Mouse (Mus musculus) hindbrain, embryonic 11.5 days (tissue): ENCODE measurements around the gene Neurog1. TPM values are rescaled to one million over a fixed set of nuclear protein-coding genes. Genes with fewer than 3 reads are reported as not detected.
A peak's percentile ranks its signal among the peaks of the same experiment; 100 is the strongest.

Experiments
- ATAC-seq: fragments of 200-750 bp; cut with Nextera tagmentation; 2 replicates; pipeline ENCODE4 v1.8.0; 2017; ENCODE audit warnings: mild to moderate bottlenecking, moderate TSS enrichment, moderate library complexity; ENCODE audit not compliant: low FRiP score
- DNase-seq: peaks from one replicate; pipeline ENCODE4 v3.0.0-alpha.2; 2015; ENCODE audit warnings: low spot score
- H3K27ac ChIP-seq: fragments of 300-500 bp; sonication (generic); 2 replicates; pipeline ENCODE4 v1.5.1; 2014; ENCODE audit warnings: mild to moderate bottlenecking, low read depth, low read length
- H3K27me3 ChIP-seq: fragments of 300-500 bp; sonication (generic); 2 replicates; pipeline ENCODE4 v1.6.1; 2014; ENCODE audit warnings: mild to moderate bottlenecking, low read length, moderate library complexity, mixed read lengths; ENCODE audit not compliant: control insufficient read depth, insufficient read depth
- H3K36me3 ChIP-seq: fragments of 300-500 bp; sonication (generic); 2 replicates; pipeline ENCODE4 v1.6.1; 2014; ENCODE audit warnings: mild to moderate bottlenecking, low read length, moderate library complexity, mixed read lengths; ENCODE audit not compliant: control insufficient read depth, insufficient read depth
- H3K4me1 ChIP-seq: fragments of 300-500 bp; sonication (generic); replicated peaks from 2 replicates; pipeline ENCODE4 v1.6.1; 2014; ENCODE audit warnings: low read length, mixed read lengths; ENCODE audit not compliant: control insufficient read depth, insufficient read depth
- H3K4me2 ChIP-seq: fragments of 300-500 bp; sonication (generic); replicated peaks from 2 replicates; pipeline ENCODE4 v1.6.1; 2014; ENCODE audit warnings: mild to moderate bottlenecking, low read depth, low read length
- H3K4me3 ChIP-seq: fragments of 300-500 bp; sonication (generic); 2 replicates; pipeline ENCODE4 v1.5.1; 2014; ENCODE audit warnings: low read depth, low read length
- H3K9ac ChIP-seq: fragments of 300-500 bp; sonication (generic); 2 replicates; pipeline ENCODE4 v1.6.1; 2014; ENCODE audit warnings: low read depth, low read length
- H3K9me3 ChIP-seq: fragments of 300-500 bp; sonication (generic); 2 replicates; pipeline ENCODE4 v1.6.1; 2016; ENCODE audit warnings: low read length; ENCODE audit not compliant: control insufficient read depth
- WGBS: fragments of 180-500 bp; shearing (Covaris S2); extraction: QIAGEN DNeasy Blood & Tissue Kit; methylation state at CpG from one replicate; pipeline ENCODE4 v1.1.7; 2014; 5-methylcytosine and 5-hydroxymethylcytosine counted together
- polyA plus RNA-seq: library from polyadenylated mRNA; unstranded; fragments of >200 nt; fragmentation: Nextera tagmentation; extraction: Ambion mirVana; gene quantifications from 2 replicates; pipeline ENCODE4 v1.2.1, GENCODE M21; 2014

Gene Neurog1
- polyA plus RNA-seq, 1 experiment from 2014 or later: 37.4 TPM

DNA sequence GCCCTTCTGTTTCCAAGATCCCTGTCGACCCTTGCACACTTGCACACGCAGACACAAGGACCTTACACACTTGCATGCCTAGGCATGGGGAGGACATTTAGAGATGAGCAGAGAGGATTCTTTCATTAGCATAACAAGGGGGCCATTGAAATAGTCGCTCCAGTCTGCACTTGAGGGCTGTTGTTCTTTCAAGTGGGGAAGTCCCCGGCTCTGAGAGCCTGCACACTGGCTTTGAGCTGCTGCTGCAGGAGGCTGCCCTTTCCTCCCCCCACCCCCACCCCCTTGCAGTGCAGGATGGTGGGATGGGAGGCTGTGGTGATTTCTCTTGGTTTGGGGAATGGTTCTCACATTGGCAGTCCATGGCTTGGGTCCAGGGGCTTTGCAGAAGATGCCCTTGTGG is 35.9 kb downstream of the Neurog1 start:
- WGBS: 8% methylated on average over 4 of the region's 4 CpGs
- Histone ChIP-seq H3K4me1 (peaks cover 9% of the 10 kb centered on the region), H3K9ac (no peak overlapping the region), H3K27ac (0 out of 2 replicates have a peak overlapping the region, but pooled peaks have one; percentile 25), H3K9me3 (no peaks in the 10 kb centered on the region), H3K27me3 (peaks cover 36% of the 10 kb centered on the region), H3K4me3 (no peak overlapping the region), H3K4me2 (no peak overlapping the region), H3K36me3 (no peaks in the 10 kb centered on the region)
- ATAC-seq (0 out of 2 replicates have a peak, but pooled peaks have one; percentile 39), DNase-seq (peak; percentile 36)

- no peaks in the 10 kb centered on the region for H3K9me3 ChIP-seq
- no peak overlapping the region for H3K4me2 ChIP-seq
- 47% methylated on average over 5 of the region's 5 CpGs for WGBS
- peaks cover 35% of the 10 kb centered on the region for H3K27me3 ChIP-seq
- DNase-seq: no peak
- H3K9ac ChIP-seq: no peak overlapping the region
- no peak overlapping the region for H3K27ac ChIP-seq
- H3K4me3 ChIP-seq: no peak overlapping the region
- H3K36me3 ChIP-seq: no peaks in the 10 kb centered on the region
- H3K4me1 ChIP-seq: peaks cover 9% of the 10 kb centered on the region
- ATAC-seq: no peak
Measured at GRCm38 (mm10) chr13:56214633-56215032, 37.3 kb downstream of the Neurog1 start.

GRCm38 (mm10) chr13:56209067-56209411 is 42.9 kb downstream of the Neurog1 start:
- ATAC-seq: peak; percentile 36; the same call in 1 of the 2 replicates
- Histone ChIP-seq H3K9me3 (no peaks in the 10 kb centered on the region), H3K27ac (peak overlapping the region; percentile 19), H3K9ac (0 out of 2 replicates have a peak overlapping the region, but pooled peaks have one; percentile 4), H3K4me1 (peaks cover 8% of the 10 kb centered on the region; the same call in 1 of the 2 replicates), H3K36me3 (no peaks in the 10 kb centered on the region), H3K4me3 (no peak overlapping the region), H3K27me3 (peaks cover 23% of the 10 kb centered on the region), H3K4me2 (peak overlapping the region; percentile 36)
- no peak for DNase-seq
- WGBS: 3% methylated on average over 8 of the region's 8 CpGs

DNA sequence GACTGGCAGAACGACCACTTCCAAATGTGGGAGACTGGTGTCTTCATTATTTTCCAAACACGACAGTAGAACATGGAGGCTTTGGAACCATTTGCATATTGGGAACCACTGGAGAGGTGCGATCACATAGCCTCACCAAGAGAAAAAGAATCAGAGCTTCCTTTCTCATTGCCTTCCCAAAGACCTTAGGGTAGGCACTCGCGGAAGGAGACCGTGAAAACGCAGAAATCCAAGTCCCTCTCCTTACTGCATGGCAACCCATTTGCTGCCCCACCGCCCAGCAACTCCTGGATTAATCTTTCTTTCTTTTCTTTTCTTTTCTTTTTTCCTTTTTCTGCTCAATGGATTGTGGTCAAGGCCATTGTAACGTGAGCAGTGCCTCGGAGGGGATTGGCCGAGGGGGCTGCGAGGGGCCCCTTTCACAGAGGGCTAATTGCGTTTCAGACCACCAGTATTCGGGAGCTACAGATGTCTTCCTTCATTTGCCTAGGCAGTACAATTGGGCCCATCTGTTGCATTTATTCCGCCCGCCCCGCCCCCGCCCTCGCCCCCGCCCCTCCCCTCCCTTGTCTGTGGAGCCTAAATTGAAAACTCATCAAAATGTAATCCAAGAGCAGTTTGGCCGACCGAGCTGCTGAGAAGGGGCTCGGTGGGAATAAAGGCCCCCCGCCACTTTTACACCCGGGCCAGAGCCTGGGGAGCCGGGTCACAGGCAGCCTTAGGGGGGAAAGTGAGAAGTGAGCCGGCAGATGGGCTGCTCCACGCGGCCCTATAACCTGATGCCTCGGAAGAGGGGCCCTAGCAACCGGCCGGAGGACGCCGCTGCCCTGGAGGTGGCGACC is 43.5 kb downstream of the Neurog1 start:
- Histone ChIP-seq H3K36me3 (no peaks in the 10 kb centered on the region), H3K27ac (peak overlapping the region; percentile 61), H3K4me2 (peak overlapping the region; percentile 36), H3K4me3 (no peak overlapping the region), H3K9ac (0 out of 2 replicates have a peak overlapping the region, but pooled peaks have one; percentile 4), H3K9me3 (no peaks in the 10 kb centered on the region), H3K4me1 (peaks cover 8% of the 10 kb centered on the region; the same call in 1 of the 2 replicates), H3K27me3 (peaks cover 23% of the 10 kb centered on the region)
- DNase-seq: peak; percentile 64
- peak; percentile 90 for ATAC-seq
- 2% methylated on average over 35 of the region's 35 CpGs for WGBS

Other genes with a start within 250 kb of the Neurog1 start
- gene H2afy, start 115.8 kb downstream of the Neurog1 start, polyA plus RNA-seq: 578 and 619 TPM in 2 replicates
- 0.45 and 0.71 TPM in 2 replicates for gene Tifab, start 73.3 kb downstream of the Neurog1 start, polyA plus RNA-seq
- 19.3 and 23.4 TPM in 2 replicates for gene Cxcl14, start 44.4 kb upstream of the Neurog1 start, polyA plus RNA-seq
- not detected in 2 replicates for gene Gm3045, start 174.4 kb upstream of the Neurog1 start, polyA plus RNA-seq
- 0.05 and 0.06 TPM in 2 replicates for gene Slc25a48, start 186.2 kb upstream of the Neurog1 start, polyA plus RNA-seq
- not detected in 2 replicates for gene Il9, start 230.1 kb upstream of the Neurog1 start, polyA plus RNA-seq